Mouse (Mus musculus): ENCODE results near the gene Wdr70.

DNA sequence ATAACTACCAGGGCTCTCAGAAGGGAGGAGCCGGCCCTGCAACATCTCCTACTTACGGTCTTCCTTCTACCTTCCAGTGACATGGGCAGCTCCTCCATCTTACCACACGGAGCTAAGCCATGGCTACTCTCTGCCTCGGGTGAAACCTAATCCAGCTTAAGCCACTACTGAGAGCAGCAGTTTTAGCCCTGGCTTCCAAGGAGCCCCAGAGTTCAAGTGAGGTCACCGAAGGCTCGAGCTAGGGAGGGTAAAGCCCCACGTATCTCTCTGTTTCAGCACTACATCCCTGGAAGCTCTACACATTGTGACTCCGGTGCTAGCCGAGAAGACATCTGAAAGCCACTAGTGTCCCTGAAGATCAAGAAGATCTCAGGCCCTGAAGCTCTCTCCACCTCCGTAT lies 213.9 kb downstream of the Wdr70 start:
- TF ChIP-seq POLR2A (IDR thresholded peaks at IDR 0.05; ENCODE audit: insufficient read depth, low read depth, low read length) (no peak), CTCF (IDR thresholded peaks at IDR 0.05; ENCODE audit: insufficient read depth, low read depth, low read length) (no peak)

Measured in olfactory bulb, adult 2 months (tissue).